Mouse (Mus musculus): Measurements from ENCODE around the gene Acin1. TPM values are rescaled to one million over a fixed set of nuclear protein-coding genes. Genes with fewer than 3 reads are reported as not detected.

The Acin1 gene
- polyA plus RNA-seq, 1 experiment from 2014 or later: 90.1 TPM

GRCm38 (mm10) chr14:54610648-54611047 is 76.1 kb downstream of the Acin1 start:
- peaks cover 13% of the 10 kb centered on the region for H3K36me3 ChIP-seq (ENCODE audit: insufficient read depth, low read length)
- WGBS: 86% methylated on average over 6 of the region's 6 CpGs
- no peak overlapping the region for H3K4me3 ChIP-seq (replicated peaks; ENCODE audit: low read depth, low read length)
- no peaks in the 10 kb centered on the region for H3K27me3 ChIP-seq (ENCODE audit: insufficient read depth, low read length)
- H3K9ac ChIP-seq (ENCODE audit: low read depth, low read length): no peak overlapping the region
- H3K4me1 ChIP-seq (replicated peaks; ENCODE audit: insufficient read depth, low read length): no peaks in the 10 kb centered on the region
- no peak overlapping the region for H3K4me2 ChIP-seq (ENCODE audit: low read length)
- H3K9me3 ChIP-seq (replicated peaks; ENCODE audit: low read length): no peaks in the 10 kb centered on the region
- H3K27ac ChIP-seq: no peak overlapping the region
- no peak for TF ChIP-seq CTCF (IDR thresholded peaks at IDR 0.05; ENCODE audit: low read depth)
- DNase-seq (ENCODE audit: low spot score) (no peak), ATAC-seq (replicated peaks; ENCODE audit: low FRiP score, low read depth) (no peak)

GRCm38 (mm10) chr14:54609962-54610361 is 76.8 kb downstream of the Acin1 start:
- H3K27me3 ChIP-seq (ENCODE audit: insufficient read depth, low read length): no peaks in the 10 kb centered on the region

GRCm38 (mm10) chr14:54609245-54609644 is 77.5 kb downstream of the Acin1 start:
- Histone ChIP-seq H3K9me3 (replicated peaks; ENCODE audit: low read length) (no peaks in the 10 kb centered on the region), H3K27me3 (ENCODE audit: insufficient read depth, low read length) (no peaks in the 10 kb centered on the region), H3K9ac (ENCODE audit: low read depth, low read length) (no peak overlapping the region), H3K4me1 (replicated peaks; ENCODE audit: insufficient read depth, low read length) (0 out of 2 replicates have a peak, but pooled peaks cover 2% of the 10 kb centered on the region), H3K27ac (no peak overlapping the region), H3K36me3 (ENCODE audit: insufficient read depth, low read length) (peaks cover 7% of the 10 kb centered on the region; the same call in 1 of the 2 replicates), H3K4me2 (ENCODE audit: low read length) (no peak overlapping the region), H3K4me3 (replicated peaks; ENCODE audit: low read depth, low read length) (no peak overlapping the region)
- DNase-seq (ENCODE audit: low spot score) (no peak), ATAC-seq (replicated peaks; ENCODE audit: low FRiP score, low read depth) (no peak)
- 55% methylated on average over 4 of the region's 4 CpGs for WGBS
- TF ChIP-seq CTCF (IDR thresholded peaks at IDR 0.05; ENCODE audit: low read depth): no peak

More at GRCm38 (mm10) chr14:54609962-54610361, 76.8 kb downstream of the Acin1 start:
- H3K4me1 ChIP-seq (replicated peaks; ENCODE audit: insufficient read depth, low read length): 0 out of 2 replicates have a peak, but pooled peaks cover 2% of the 10 kb centered on the region
- H3K4me3 ChIP-seq (replicated peaks; ENCODE audit: low read depth, low read length): no peak overlapping the region
- no peaks in the 10 kb centered on the region for H3K9me3 ChIP-seq (replicated peaks; ENCODE audit: low read length)
- no peak overlapping the region for H3K9ac ChIP-seq (ENCODE audit: low read depth, low read length)
- no peak overlapping the region for H3K27ac ChIP-seq
- peaks cover 10% of the 10 kb centered on the region for H3K36me3 ChIP-seq (ENCODE audit: insufficient read depth, low read length)
- no peak for ATAC-seq (replicated peaks; ENCODE audit: low FRiP score, low read depth)
- no peak overlapping the region for H3K4me2 ChIP-seq (ENCODE audit: low read length)
- DNase-seq (ENCODE audit: low spot score): peak; percentile 43
- TF ChIP-seq CTCF (IDR thresholded peaks at IDR 0.05; ENCODE audit: low read depth): peak; percentile 69
- 78% methylated on average over 4 of the region's 4 CpGs for WGBS

GRCm38 (mm10) chr14:54607226-54607625 is 79.5 kb downstream of the Acin1 start:
- H3K36me3 ChIP-seq (ENCODE audit: insufficient read depth, low read length): no peaks in the 10 kb centered on the region
- no peak for ATAC-seq (replicated peaks; ENCODE audit: low FRiP score, low read depth)
- no peak overlapping the region for H3K9ac ChIP-seq (ENCODE audit: low read depth, low read length)
- H3K4me3 ChIP-seq (replicated peaks; ENCODE audit: low read depth, low read length): no peak overlapping the region
- H3K4me1 ChIP-seq (replicated peaks; ENCODE audit: insufficient read depth, low read length): 0 out of 2 replicates have a peak, but pooled peaks cover 5% of the 10 kb centered on the region
- WGBS: 51% methylated on average over 8 of the region's 8 CpGs
- no peaks in the 10 kb centered on the region for H3K9me3 ChIP-seq (replicated peaks; ENCODE audit: low read length)
- H3K27me3 ChIP-seq (ENCODE audit: insufficient read depth, low read length): no peaks in the 10 kb centered on the region
- DNase-seq (ENCODE audit: low spot score): no peak
- H3K4me2 ChIP-seq (ENCODE audit: low read length): no peak overlapping the region
- TF ChIP-seq CTCF (IDR thresholded peaks at IDR 0.05; ENCODE audit: low read depth): no peak
- H3K27ac ChIP-seq: no peak overlapping the region

- Histone ChIP-seq H3K9ac (ENCODE audit: low read depth, low read length) (peak within 1 kb of the TSS; percentile 50), H3K36me3 (ENCODE audit: insufficient read depth, low read length) (no peaks in the 10 kb centered on the region), H3K27me3 (ENCODE audit: insufficient read depth, low read length) (no peaks in the 10 kb centered on the region), H3K4me1 (replicated peaks; ENCODE audit: insufficient read depth, low read length) (0 out of 2 replicates have a peak, but pooled peaks cover 5% of the 10 kb centered on the region), H3K4me3 (replicated peaks; ENCODE audit: low read depth, low read length) (peak within 1 kb of the TSS; percentile 34), H3K4me2 (ENCODE audit: low read length) (peak within 1 kb of the TSS; percentile 55), H3K9me3 (replicated peaks; ENCODE audit: low read length) (no peaks in the 10 kb centered on the region), H3K27ac (peak within 1 kb of the TSS; percentile 71)
- WGBS: under 1% methylated on average over 35 of the region's 39 CpGs
- DNase-seq (ENCODE audit: low spot score) (peak; percentile 91), ATAC-seq (replicated peaks; ENCODE audit: low FRiP score, low read depth) (peak; percentile 67)
- no peak for TF ChIP-seq CTCF (IDR thresholded peaks at IDR 0.05; ENCODE audit: low read depth)
Measured at GRCm38 (mm10) chr14:54605752-54606321, 80.9 kb downstream of the Acin1 start, which contains the start of gene 4931414P19Rik. Gene 4931414P19Rik, minus strand, starts transcription at chr14:54605993.

- Histone ChIP-seq H3K4me1 (replicated peaks; ENCODE audit: insufficient read depth, low read length) (0 out of 2 replicates have a peak, but pooled peaks cover 5% of the 10 kb centered on the region), H3K27me3 (ENCODE audit: insufficient read depth, low read length) (no peaks in the 10 kb centered on the region), H3K27ac (peak overlapping the region; percentile 94), H3K4me2 (ENCODE audit: low read length) (peak overlapping the region; percentile 47; the same call in 1 of the 2 replicates), H3K9me3 (replicated peaks; ENCODE audit: low read length) (no peaks in the 10 kb centered on the region), H3K36me3 (ENCODE audit: insufficient read depth, low read length) (0 out of 2 replicates have a peak, but pooled peaks cover 4% of the 10 kb centered on the region), H3K4me3 (replicated peaks; ENCODE audit: low read depth, low read length) (peak overlapping the region; percentile 52; the same call in 1 of the 2 replicates), H3K9ac (ENCODE audit: low read depth, low read length) (no peak overlapping the region)
- DNase-seq (ENCODE audit: low spot score): no peak
- no peak for ATAC-seq (replicated peaks; ENCODE audit: low FRiP score, low read depth)
- no peak for TF ChIP-seq CTCF (IDR thresholded peaks at IDR 0.05; ENCODE audit: low read depth)
- 88% methylated on average over 8 of the region's 8 CpGs for WGBS
Measured at GRCm38 (mm10) chr14:54603686-54604085, 83.0 kb downstream of the Acin1 start.
